Mouse (Mus musculus) central nervous system, embryonic 14 days (tissue): ENCODE data around the gene Fam122c. TPM values are rescaled to one million over a fixed set of nuclear protein-coding genes. Genes with fewer than 3 reads are reported as not detected.

Experiments used
- polyA plus RNA-seq: library from polyadenylated mRNA; depleted of rRNA; stranded (reverse); fragments of >200 nt; gene quantifications from 2 replicates; pipeline ENCODE4 v1.2.3, GENCODE M21; 2012; rRNA removed

The Fam122c gene
- not detected in 2 replicates for polyA plus RNA-seq

GRCm38 (mm10) chrX:53273124-53273523 is at the start of gene Fam122c:
Gene Fam122c (plus strand): TSS chrX:53273424.

GRCm38 (mm10) chrX:53240011-53240410 is 33.2 kb upstream of the Fam122c start, which contains the start of gene Plac1:
Gene Plac1 (minus strand): TSS chrX:53240111.

GRCm38 (mm10) chrX:53269289-53270062 is 3.7 kb upstream of the Fam122c start, which contains the start of gene Fam122b:
Gene Fam122b (minus strand): TSS chrX:53269805.

GRCm38 (mm10) chrX:53370366-53370740 is 97.1 kb downstream of the Fam122c start, which contains the start of gene Mospd1:
Gene Mospd1 (minus strand): TSS chrX:53370502.

Other genes starting within 250 kb of the Fam122c start
- gene Plac1, start 33.3 kb upstream of the Fam122c start, polyA plus RNA-seq: 0.76 and 2.3 TPM in 2 replicates
- gene Fam122b, start 3.6 kb upstream of the Fam122c start, polyA plus RNA-seq: 7.2 and 8.2 TPM in 2 replicates
- gene Mospd1, start 97.1 kb downstream of the Fam122c start, polyA plus RNA-seq: 17.9 and 19.5 TPM in 2 replicates
- not detected in 2 replicates for gene Etd, start 161.5 kb downstream of the Fam122c start, polyA plus RNA-seq